Mouse (Mus musculus): ENCODE measurements around the gene Yars. TPM values are rescaled to one million over a fixed set of nuclear protein-coding genes. Genes with fewer than 3 reads are reported as not detected.
"Not testable (repeated sequence)": the region's sequence is repeated elsewhere in the genome, so short reads cannot be mapped to it uniquely, and the experiment has no call there.

Gene Yars
- total RNA-seq, 1 experiment from 2014 or later, result 96.4 TPM

DNA sequence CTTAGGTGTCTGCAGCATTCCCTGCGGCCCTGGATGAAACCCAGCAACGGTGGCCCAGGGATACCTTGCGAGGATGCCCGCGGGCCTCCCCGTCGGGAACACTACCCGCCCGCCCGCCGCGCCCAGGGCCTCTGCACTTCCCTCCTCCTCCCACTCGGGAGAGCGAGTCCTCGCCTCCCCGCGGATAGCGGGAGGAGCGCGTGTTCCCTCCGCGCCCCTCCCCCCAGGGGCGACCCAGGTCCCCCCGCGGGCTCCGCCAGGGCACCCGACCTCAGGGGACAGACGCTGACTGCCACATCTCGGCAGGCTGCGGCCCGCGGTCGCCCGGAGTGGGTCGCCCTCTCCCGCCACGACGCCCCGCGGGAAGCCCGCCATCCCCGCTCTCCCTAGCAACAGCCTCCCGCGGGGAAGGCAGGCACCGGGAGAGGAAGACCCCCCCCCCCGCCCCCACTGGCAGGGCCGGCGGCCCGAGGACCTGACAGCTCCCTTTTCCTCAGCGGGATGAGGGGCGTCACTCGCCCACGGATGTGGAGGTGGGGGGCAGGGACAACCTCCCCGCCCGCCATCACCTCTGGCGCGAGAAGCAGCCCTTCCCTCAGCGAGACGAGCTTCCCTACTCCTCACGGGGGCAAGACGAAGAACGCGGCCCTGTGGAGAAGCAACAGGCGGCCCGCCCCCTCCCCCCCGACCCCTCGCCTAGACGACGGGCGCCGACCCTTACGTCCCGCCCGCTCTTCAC, 588 bp upstream of the Yars start:
- peak; percentile 57 for DNase-seq

DNA sequence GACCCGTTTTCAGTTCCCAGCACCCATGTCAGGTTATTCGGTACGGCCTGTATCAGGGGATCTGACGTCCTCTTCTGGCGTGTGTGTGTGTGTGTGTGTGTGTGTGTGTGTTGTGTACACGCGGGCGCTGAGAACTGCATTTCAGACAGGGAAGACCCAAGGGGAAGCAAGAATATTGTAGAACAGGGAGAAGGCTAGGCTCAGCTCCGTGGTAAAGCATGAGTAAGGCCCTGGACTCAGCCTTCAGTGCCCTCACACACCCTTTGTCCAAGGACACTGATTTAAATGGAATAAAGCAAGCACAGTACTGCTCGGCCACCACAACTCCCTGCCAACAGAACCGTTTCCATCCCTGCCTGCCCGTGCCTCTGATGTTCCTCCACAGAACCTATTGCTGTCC, 978 bp downstream of the Yars start:
- DNase-seq, result peak; percentile 17

DNA sequence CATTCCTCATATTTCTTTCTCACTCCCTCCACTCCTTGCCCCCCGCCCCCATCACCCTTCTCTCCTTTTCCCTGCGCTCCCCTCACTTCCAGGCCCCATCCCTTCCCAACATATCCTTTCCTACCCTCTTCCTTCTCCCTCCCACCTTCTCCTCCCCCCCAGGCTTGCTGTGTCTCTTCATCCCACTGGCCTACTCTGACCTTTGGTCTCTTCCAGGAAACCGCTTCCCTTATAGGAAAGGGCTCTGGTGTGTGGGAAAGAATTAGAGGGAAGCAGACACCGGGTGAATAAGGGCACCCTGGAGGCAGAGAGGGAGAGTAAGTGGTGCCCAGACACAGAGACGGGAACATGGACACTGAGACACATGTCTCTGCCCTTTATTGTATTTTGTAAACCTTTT, 2.1 kb downstream of the Yars start:
- no peak for DNase-seq

DNA sequence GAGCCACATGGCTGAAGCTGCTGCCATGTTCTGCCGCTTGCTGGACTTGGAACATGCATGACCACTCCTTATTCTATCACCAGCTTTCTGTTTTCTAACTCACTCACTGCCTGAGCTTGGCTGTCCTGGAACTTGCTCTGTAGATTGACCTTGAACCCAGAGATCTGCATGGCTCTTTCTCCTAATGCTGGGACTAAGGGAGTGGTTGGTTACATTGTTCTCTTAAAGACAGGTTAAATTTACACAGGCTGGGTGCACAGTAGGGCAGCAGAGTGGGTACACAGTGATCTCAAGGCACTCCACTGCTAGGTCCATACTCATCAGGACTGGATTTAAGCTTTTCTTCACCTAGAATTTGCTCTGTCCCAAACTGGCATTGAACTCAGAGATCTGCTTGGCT, 4.7 kb downstream of the Yars start:
- DNase-seq, result no peak

DNA sequence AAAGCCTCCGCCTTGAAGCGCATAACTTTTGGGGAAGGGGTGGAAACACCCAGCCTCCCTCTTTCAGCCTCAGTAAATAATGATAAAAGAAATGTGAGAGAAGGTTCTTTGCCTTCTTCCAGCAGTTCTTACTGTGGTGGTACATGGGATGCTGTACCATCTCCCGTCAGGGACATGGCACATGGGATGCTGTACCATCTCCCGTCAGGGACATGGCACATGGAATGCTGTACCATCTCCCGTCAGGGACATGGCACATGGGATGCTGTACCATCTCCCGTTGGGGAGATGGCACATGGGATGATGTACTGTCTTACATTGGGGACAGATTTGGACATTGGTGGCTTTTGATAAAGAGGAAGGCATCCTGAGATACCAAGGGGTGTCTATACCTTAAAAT, 8.0 kb downstream of the Yars start:
- DNase-seq, result no peak

DNA sequence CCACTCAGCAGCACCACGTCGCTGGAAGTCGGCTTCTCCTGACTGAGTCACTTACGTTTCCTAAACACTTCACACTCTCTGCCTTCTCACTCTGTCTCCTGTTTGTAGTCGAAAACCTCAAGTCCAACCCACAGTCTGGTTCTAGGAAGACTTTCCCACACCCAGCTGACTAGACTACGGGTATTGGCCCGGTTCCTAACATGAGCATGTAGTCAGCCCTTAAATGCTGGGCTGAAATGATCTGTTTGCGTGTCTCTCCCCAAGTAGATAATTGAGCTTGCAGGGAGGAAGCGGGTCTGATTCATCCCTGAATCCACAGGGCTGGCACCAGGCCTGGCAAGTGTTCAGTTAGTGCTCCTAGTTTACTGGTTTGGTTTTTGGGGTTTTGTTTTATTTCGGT, 15.1 kb downstream of the Yars start:
- DNase-seq, result peak; percentile 44

DNA sequence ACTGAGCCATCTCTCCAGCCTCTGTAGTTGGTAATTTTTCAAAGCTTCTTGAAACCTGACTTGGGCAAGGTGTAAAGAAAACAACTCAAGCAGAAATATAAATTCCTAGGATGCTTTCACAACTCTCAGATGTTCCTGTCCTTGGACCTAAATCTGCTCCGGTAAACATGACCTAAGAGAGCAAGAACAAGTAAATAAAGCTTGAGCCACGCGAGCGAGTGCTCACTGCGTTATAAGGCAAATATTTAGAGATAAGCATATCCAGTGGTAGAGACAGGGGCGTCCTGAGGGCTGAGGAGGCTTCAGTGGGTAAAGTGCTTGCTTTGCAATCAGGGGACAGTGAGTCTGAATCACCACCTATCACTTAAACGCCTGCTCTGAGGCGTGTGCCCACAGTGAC, 17.2 kb downstream of the Yars start:
- no peak for DNase-seq

DNA sequence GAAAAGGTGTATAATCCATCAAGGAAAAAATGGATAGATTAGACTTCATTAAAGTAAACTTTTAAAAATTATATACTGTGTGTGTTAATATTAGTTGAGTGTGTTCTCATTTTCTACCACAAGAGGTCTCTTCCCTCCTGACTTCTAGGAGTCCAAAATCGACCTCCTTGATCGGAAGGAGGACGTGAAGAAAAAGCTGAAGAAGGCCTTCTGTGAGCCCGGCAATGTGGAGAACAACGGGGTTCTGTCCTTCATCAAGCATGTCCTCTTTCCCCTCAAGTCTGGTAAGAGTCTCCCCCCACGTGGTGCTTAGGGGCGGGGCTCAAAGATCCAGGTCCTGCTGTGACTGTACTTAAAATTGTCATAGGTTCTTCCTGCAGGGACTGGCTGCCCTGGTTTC, 19.9 kb downstream of the Yars start:
- DNase-seq, result no peak

DNA sequence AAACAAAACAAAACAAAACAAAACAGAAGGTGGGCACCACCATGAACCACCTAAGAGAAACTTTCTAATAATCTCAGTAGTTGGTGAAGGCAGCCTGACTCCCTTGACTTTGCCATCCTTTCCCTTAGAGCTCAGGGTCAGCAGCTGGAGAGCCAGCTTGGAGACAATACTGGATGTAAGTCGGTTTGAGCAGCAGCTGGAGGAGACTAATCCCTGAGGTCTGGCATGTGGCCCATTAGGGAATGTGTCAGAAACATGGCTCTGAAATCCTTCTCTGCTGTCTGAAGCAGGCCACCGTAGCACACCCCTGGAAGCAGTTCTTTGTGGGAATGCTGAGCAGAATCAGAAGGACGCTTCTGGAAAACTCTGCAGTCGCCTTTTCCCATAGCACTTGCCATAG, 21.9 kb downstream of the Yars start:
- DNase-seq, result peak; percentile 23

DNA sequence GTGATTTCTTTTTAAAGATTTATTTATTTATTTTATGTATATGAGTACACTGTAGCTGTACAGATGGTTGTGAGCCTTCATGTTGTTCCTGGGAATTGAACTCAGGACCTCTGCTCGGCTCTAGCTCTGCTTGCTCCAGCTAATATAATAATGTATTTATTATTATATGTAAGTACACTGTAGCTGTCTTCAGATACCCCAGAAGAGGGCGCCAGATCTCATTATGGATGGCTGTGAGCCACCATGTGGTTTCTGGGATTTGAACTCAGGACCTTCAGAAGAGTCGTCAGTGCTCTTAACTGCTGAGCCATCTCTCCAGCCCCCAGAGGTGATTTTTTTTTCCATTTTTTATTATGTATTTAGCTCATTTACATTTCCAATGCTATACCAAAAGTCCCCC, 22.9 kb downstream of the Yars start:
- DNase-seq, result not testable (repeated sequence)

DNA sequence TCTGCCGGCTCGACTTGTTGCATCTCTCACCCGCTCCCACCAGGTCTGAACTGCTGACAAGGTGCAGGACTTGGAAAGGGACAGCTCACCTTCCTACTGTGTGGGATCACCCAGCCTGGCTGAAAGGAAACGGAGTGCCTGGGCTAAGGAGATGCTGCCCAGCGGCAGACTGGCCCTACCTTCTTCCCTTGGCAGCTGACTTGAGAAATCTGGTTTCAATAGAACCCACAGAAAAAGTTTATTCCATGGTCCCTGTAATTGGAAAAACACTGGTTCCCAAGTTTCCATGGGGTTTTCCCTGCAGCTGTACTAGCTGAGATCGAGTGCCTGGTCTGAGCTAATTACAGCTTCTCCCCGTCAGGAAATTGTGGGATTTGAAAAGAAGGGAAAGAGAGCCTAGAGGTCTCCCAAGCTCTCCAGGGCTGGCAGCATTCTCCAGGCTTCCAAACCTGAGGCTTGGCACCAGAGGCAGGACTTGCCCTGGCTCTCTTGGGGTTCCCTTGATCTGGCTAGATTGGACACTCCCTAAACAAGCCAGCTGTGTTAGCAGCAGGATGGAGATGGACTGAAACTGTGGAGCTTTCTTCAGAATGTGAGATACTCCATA, 29.1 kb downstream of the Yars start:
- DNase-seq, result no peak

DNA sequence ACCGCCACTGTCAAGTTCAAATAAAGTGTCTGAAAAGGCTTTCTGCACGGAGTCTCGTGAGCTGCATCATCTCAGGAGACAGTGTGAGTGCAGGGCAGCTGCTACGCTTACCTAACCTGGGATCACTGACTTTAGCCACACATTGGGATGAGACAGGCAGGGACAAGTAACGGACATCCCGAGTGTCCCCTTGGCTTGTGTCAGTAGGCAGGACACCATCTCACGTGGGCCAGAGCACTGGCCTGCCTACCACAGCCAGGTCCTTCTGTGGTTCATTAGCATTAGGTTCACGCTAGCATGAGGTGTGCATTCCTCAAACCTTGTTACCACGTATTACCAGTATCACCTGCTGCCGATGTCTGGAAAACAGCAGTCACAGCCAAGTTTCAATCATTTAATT, 29.6 kb downstream of the Yars start:
- no peak for DNase-seq

DNA sequence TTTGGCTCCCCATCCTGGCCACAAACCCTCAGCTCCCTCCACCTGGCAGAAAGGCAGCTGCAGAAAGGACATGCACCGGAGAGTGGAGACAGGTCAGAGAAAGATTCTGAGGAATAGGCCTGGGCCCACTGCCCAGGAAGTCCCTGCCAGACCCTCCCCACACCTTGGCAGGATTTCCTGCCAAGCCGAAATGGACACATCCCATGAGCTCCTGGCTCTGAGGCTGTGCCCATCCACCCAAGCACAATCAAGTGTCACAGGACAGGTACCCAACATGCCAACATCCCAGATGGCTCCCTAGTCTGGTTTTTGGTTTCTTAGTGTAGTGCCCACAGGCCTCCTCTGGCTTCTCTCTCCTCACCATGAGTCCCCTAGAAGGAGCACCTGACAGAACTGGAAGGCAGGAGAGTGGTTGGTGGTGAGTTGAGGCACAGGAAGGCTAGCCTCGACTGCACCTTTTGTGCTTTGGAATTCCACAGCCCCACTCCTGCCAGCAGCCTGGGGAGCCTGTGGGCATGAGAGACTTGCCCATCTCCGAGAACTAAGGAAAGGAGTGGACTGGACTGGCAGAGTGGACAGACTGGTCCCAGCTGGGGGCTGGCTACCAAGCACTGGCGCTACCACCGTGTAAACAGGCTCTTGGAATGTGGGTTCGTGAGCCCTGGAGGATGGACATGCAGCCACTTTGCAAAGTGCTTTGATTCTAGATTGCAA, 31.0 kb downstream of the Yars start:
- no peak for DNase-seq

DNA sequence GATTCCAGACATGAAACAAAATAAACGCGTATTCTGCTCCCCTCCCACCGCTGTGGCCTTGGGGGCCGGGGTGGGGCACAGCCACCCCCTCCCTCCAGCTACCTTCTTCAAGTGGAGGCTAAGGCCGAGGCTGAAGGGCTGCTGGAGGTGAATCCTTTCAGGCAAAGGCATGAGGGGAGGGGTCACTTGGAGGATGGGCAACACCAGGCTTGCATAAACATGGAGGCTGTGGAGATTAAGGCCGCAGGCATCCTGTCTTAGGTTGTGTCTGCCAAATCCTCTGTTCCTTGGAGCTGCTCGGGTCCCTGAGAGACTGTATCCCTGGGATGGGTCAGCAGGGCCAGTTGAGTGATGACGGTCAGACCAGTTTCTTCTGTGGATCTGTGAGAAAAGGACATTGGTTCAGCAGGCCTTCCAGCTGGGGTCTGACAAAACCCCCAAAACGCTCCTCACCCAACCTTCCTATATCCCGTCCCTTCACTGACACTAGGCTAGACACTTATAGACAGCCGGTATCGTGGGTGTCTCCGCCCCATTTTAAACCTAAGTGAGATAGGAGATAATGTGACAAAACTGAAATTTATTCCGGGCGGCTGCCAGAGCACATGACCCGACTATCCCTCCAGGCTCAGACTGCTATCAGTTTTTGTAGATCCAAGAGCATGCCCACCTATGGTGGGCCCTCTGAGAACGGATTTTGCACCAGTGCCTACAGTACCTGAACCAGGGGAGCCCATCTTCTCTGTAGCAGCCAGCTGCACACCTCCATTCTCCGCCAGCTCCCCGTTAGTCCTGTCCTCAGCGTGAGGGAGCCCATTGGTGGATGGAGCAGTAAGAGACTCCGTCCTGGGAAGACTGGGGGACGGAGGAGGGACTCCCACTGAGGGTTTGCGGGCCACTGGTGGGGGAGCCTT, 31.8 kb downstream of the Yars start:
- DNase-seq, result no peak

DNA sequence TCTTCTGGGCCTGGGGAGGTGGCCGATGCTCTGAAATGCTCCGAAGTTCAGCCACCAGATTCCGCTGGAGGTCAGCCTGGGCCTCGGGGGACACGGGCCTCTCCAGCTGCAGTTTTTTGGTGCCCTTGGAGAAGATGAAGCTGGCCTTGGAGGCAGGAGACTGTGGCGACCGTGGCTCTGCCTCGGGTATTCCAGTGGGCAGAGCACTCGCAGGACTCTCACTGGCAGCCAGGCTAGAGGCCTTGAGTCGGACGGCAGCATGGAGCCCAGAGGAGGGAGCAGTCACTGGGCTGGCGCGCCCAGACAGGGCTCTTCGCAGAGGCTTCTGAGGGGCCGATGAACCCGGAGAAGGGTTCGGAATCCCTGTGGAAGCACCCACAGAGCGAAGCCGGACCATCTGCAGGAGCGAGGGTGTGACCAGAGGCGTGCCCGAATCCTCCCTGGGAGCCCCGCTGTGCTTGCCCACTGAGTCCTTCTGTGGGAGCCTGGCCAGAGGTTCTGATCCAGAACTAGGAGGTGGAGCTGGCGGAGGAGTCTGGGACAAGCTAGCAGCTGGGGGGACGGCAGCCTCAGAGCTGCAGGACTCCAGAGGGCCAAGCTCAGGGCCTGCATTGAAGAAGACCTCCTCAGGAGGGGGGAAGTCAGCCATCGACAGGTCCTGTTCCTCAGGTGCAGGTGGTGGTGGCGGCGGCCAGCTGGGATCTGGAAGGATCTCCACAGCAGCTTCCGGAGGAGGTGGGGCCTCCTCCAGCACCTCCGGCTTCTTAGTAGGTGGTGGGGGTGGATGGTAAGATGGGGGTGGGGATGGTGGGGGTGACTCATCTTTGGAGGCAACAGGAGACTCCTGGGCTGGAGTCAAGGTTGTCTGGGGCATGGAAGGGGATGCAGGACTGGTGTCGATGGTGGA, 32.7 kb downstream of the Yars start:
- no peak for DNase-seq

DNA sequence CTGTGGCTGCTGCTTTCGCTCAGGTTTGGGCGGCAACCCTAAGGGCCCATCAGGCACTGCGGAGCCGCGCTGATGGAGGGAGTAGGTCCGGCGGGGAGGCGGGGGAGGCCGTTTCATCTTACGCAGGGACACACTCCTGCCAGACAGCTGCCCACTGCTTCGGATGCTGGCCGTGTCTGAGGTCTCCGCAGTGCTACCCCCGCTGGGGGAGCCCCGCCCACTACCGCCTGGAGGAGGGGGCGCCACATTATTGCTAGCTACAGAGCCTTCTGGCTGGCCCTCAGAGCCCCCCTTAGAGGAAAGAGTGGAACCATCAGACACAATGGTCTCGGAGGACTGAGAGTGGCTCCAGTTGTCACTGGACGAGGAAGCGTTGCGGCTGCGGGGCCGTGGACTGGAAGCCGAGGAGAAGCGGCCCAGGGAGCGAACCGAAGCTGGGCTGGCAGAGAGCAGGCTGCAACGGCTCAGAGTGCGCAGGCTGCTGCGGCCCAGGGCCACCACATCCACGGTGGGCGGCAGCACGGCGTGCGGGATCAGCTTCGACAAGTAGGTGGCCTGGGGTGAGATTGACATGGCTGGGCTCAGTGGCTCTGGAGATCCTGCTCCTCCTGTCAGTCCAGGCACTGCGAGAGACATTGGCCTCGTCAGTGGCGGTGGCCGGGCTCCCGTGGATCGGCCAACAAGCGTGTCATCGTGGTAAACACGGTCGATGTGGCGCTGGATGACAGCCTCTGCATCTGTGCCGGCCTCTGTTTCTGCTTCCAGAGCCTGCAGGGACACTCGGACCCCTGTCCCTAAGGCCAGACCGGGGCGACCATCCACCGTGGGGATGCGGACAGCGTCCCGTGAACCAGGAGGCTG, 34.1 kb downstream of the Yars start:
- no peak for DNase-seq

DNA sequence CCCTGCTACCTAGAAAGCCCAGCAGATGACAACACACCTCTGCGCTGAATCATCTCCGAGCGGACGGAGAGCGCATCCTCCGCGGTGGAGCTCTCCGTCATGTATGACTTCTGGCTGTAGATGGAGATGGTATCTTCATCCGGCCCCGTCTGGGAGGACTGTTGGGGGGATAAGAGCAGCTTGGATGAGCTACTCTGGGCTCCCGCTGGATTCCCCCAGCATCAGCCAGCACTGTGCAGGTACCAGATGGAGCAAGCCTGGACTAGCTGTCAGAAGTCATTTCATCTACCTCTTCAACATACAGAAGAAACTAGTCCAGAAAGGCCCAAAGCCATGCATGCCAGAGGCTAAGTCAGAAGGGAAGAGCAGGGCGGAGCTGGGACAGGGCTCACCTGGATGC, 35.8 kb downstream of the Yars start:
- DNase-seq, result no peak

DNA sequence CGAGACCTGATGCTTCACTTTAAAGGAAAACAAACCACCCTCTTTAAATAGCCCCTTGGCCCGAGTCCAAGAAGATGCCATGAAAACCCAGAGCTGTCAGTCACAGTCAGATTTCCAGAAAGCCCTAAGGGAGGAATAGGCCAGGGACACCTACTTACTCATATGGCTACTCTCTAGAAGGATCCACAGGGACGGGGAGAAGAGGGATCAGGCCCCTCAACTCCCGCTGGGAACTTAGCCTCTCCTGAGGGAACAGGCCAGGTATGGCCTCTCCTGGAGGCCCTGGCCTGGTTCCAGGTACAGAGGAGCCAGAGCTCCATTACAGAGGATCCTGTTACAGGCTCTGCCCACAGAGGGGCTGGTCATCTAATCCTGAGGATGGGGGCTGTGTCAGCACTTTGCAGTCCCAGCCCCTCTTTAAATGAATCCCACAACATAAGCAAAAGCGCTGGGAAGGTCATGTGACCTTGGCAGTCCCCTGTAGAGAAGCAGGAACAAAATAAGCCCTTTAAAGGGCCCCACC, 36.9 kb downstream of the Yars start:
- no peak for DNase-seq

DNA sequence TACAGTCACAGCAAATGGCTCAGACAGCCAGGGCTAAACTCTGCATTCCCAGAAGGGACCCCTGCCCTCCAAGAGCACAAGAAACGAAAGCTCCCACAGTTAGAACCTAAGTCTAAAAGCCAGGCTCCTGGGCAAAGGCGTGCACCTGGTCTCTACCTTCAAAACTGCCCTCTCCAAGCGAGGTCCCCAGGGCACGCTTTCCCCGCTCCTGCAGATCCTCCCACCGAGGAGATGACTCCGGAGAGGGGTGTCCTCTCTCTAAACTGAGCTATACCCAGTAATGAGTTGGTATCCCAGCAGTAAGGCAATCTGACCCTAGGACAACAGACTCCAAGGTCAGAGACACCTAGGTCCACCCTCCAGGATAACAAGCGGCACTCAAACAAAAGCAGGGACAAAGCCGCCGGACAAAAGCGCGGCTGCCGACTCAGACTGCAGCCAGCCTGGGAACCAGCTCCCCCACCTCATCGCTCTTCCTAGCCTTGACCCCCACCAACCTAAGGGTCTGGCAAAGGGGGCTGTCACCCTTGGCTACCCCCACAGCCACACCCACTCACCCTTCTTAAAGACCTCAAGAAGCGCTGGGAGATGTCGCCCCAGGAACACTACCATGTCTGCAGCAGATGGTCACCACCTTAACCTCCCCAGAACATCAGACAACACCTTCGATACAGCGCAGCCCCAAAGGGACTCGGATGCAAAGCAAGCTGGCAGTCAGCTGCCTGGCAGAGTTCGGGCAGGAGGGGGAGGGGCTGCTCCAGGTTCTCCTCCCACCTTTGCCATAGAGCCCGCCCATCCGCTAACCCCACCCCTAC, 37.8 kb downstream of the Yars start:
- no peak for DNase-seq

All from adrenal gland, postnatal 25 days (tissue).